Mouse (Mus musculus) adrenal gland, adult 18-20 months (tissue): ENCODE data around the gene Flt1. TPM values are rescaled to one million over a fixed set of nuclear protein-coding genes. Genes with fewer than 3 reads are reported as not detected.
A peak's percentile ranks its signal among the peaks of the same experiment; 100 is the strongest.
"Not testable (repeated sequence)": the region's sequence is repeated elsewhere in the genome, so short reads cannot be mapped to it uniquely, and the experiment has no call there.

Source experiments
- DNase-seq, 2 experiments: peaks; one replicate each; pipeline ENCODE4 v3.0.0; 2021 to 2022; ENCODE audit warnings: low spot score in 2 of 2
- total RNA-seq, 2 experiments: library from RNA; stranded (reverse); gene quantifications; 1 replicate in 1 of 2; 2 replicates in 1 of 2; pipeline ENCODE4 v1.2.3; 2021

Flt1 gene
- total RNA-seq, 2 experiments from 2014 or later = 63.0 to 74.4 TPM

GRCm38 (mm10) chr5:147616450-147616849 lies 109.4 kb downstream of the Flt1 start:
- no peak for DNase-seq

GRCm38 (mm10) chr5:147614659-147615058 lies 111.2 kb downstream of the Flt1 start:
- no peak for DNase-seq

- not testable (repeated sequence) for DNase-seq
Measured at GRCm38 (mm10) chr5:147611348-147611747, 114.5 kb downstream of the Flt1 start.

GRCm38 (mm10) chr5:147607256-147607975 lies 118.4 kb downstream of the Flt1 start:
- no peak for DNase-seq

- DNase-seq = no peak
Measured at GRCm38 (mm10) chr5:147606751-147607150, 119.1 kb downstream of the Flt1 start.

GRCm38 (mm10) chr5:147601460-147602360 lies 124.1 kb downstream of the Flt1 start:
- no peak for DNase-seq

GRCm38 (mm10) chr5:147597825-147598224 lies 128.0 kb downstream of the Flt1 start:
- no peak for DNase-seq

GRCm38 (mm10) chr5:147589814-147590213 lies 136.0 kb downstream of the Flt1 start:
- DNase-seq = no peak

- no peak for DNase-seq
Measured at GRCm38 (mm10) chr5:147585070-147585469, 140.7 kb downstream of the Flt1 start.

GRCm38 (mm10) chr5:147584648-147585047 lies 141.2 kb downstream of the Flt1 start:
- no peak for DNase-seq

GRCm38 (mm10) chr5:147583702-147584298 lies 142.0 kb downstream of the Flt1 start:
- DNase-seq = peak; percentile 78 to 83

GRCm38 (mm10) chr5:147580181-147580580 lies 145.6 kb downstream of the Flt1 start:
- DNase-seq = no peak

GRCm38 (mm10) chr5:147579691-147580090 lies 146.1 kb downstream of the Flt1 start:
- no peak for DNase-seq

- DNase-seq = no peak
Measured at GRCm38 (mm10) chr5:147579148-147579547, 146.7 kb downstream of the Flt1 start.

- DNase-seq = no peak
Measured at GRCm38 (mm10) chr5:147577003-147577402, 148.8 kb downstream of the Flt1 start.

- peak in 1 of 2 experiments; percentile 52 for DNase-seq
Measured at GRCm38 (mm10) chr5:147574517-147574916, 151.3 kb downstream of the Flt1 start.

GRCm38 (mm10) chr5:147573555-147573954 lies 152.3 kb downstream of the Flt1 start:
- no peak for DNase-seq

GRCm38 (mm10) chr5:147572695-147573094 lies 153.1 kb downstream of the Flt1 start:
- DNase-seq = no peak

GRCm38 (mm10) chr5:147566335-147566734 lies 159.5 kb downstream of the Flt1 start:
- DNase-seq = no peak

- DNase-seq = no peak
Measured at GRCm38 (mm10) chr5:147565444-147565843, 160.4 kb downstream of the Flt1 start.

- DNase-seq = no peak
Measured at GRCm38 (mm10) chr5:147564140-147564590, 161.6 kb downstream of the Flt1 start.
